Mouse (Mus musculus): ENCODE results near the gene Cplx1. TPM values are rescaled to one million over a fixed set of nuclear protein-coding genes. Genes with fewer than 3 reads are reported as not detected.

Gene Cplx1
- polyA plus RNA-seq (2015; fragmentation: Nextera tagmentation; extraction: Ambion mirVana) = 0.57 and 0.98 TPM in 2 replicates

GRCm38 (mm10) chr5:108549489-108550206, at the start of gene Cplx1:
Cplx1 (minus strand) TSS chr5:108550024.
- peak within 1 kb of the TSS; percentile 52 for H3K4me2 ChIP-seq
- H3K4me1 ChIP-seq = peaks cover 9% of the 10 kb centered on the region; the same call in 1 of the 2 replicates
- peak; percentile 63; the same call in 1 of the 2 replicates for ATAC-seq (ENCODE audit: borderline replicate concordance, extremely low read depth, low FRiP score, low TSS enrichment)
- 1% methylated on average over 56 of the region's 56 CpGs for WGBS
- H3K27ac ChIP-seq = no peak within 1 kb of the TSS
- peaks cover 31% of the 10 kb centered on the region for H3K27me3 ChIP-seq
- H3K4me3 ChIP-seq = peak within 1 kb of the TSS; percentile 16; the same call in 1 of the 2 replicates
- no peaks in the 10 kb centered on the region for H3K9me3 ChIP-seq
- H3K9ac ChIP-seq = no peak within 1 kb of the TSS
- H3K36me3 ChIP-seq = no peaks in the 10 kb centered on the region

GRCm38 (mm10) chr5:108581361-108581891, 31.6 kb upstream of the Cplx1 start:
- WGBS = 91% methylated on average over 3 of the region's 3 CpGs
- no peak for ATAC-seq (ENCODE audit: borderline replicate concordance, extremely low read depth, low FRiP score, low TSS enrichment)
- peaks cover 66% of the 10 kb centered on the region for H3K36me3 ChIP-seq

GRCm38 (mm10) chr5:108573054-108573453, 23.2 kb upstream of the Cplx1 start:
- H3K9ac ChIP-seq = no peak overlapping the region
- no peaks in the 10 kb centered on the region for H3K4me1 ChIP-seq
- H3K4me2 ChIP-seq = no peak overlapping the region
- H3K27ac ChIP-seq = no peak overlapping the region
- 90% methylated on average over 6 of the region's 6 CpGs for WGBS
- no peaks in the 10 kb centered on the region for H3K27me3 ChIP-seq
- H3K4me3 ChIP-seq = no peak overlapping the region
- H3K9me3 ChIP-seq = no peaks in the 10 kb centered on the region
- no peak for ATAC-seq (ENCODE audit: borderline replicate concordance, extremely low read depth, low FRiP score, low TSS enrichment)
- peaks cover 79% of the 10 kb centered on the region for H3K36me3 ChIP-seq

More at GRCm38 (mm10) chr5:108581361-108581891, 31.6 kb upstream of the Cplx1 start:
- Histone ChIP-seq H3K27ac (no peak overlapping the region), H3K4me1 (no peaks in the 10 kb centered on the region), H3K4me3 (no peak overlapping the region), H3K27me3 (no peaks in the 10 kb centered on the region), H3K4me2 (no peak overlapping the region), H3K9me3 (no peaks in the 10 kb centered on the region), H3K9ac (no peak overlapping the region)

- Histone ChIP-seq H3K4me3 (no peak overlapping the region), H3K4me1 (no peaks in the 10 kb centered on the region), H3K9me3 (no peaks in the 10 kb centered on the region), H3K9ac (no peak overlapping the region), H3K27ac (no peak overlapping the region), H3K36me3 (peaks cover 69% of the 10 kb centered on the region), H3K27me3 (no peaks in the 10 kb centered on the region), H3K4me2 (no peak overlapping the region)
- ATAC-seq (ENCODE audit: borderline replicate concordance, extremely low read depth, low FRiP score, low TSS enrichment) = no peak
- 85% methylated on average over 1 of the region's 1 CpGs for WGBS
Measured at GRCm38 (mm10) chr5:108570991-108571390, 21.2 kb upstream of the Cplx1 start.

- Histone ChIP-seq H3K9me3 (no peaks in the 10 kb centered on the region), H3K4me3 (no peak overlapping the region), H3K36me3 (peaks cover 43% of the 10 kb centered on the region), H3K4me1 (no peaks in the 10 kb centered on the region), H3K4me2 (no peak overlapping the region), H3K27ac (no peak overlapping the region), H3K27me3 (no peaks in the 10 kb centered on the region), H3K9ac (no peak overlapping the region)
- 82% methylated on average over 2 of the region's 2 CpGs for WGBS
- no peak for ATAC-seq (ENCODE audit: borderline replicate concordance, extremely low read depth, low FRiP score, low TSS enrichment)
Measured at GRCm38 (mm10) chr5:108567104-108567503, 17.3 kb upstream of the Cplx1 start.

GRCm38 (mm10) chr5:108566523-108566922, 16.7 kb upstream of the Cplx1 start:
- no peak for ATAC-seq (ENCODE audit: borderline replicate concordance, extremely low read depth, low FRiP score, low TSS enrichment)
- no peak overlapping the region for H3K4me3 ChIP-seq
- peaks cover 37% of the 10 kb centered on the region for H3K36me3 ChIP-seq
- H3K27me3 ChIP-seq = no peaks in the 10 kb centered on the region
- H3K4me1 ChIP-seq = no peaks in the 10 kb centered on the region
- no peak overlapping the region for H3K9ac ChIP-seq
- no peak overlapping the region for H3K4me2 ChIP-seq
- H3K27ac ChIP-seq = no peak overlapping the region
- WGBS = 85% methylated on average over 4 of the region's 4 CpGs
- no peaks in the 10 kb centered on the region for H3K9me3 ChIP-seq

- Histone ChIP-seq H3K4me1 (no peaks in the 10 kb centered on the region), H3K4me2 (no peak overlapping the region), H3K4me3 (no peak overlapping the region), H3K9ac (no peak overlapping the region), H3K27ac (no peak overlapping the region), H3K9me3 (no peaks in the 10 kb centered on the region), H3K36me3 (peaks cover 26% of the 10 kb centered on the region), H3K27me3 (no peaks in the 10 kb centered on the region)
- ATAC-seq (ENCODE audit: borderline replicate concordance, extremely low read depth, low FRiP score, low TSS enrichment) = no peak
- 93% methylated on average over 2 of the region's 2 CpGs for WGBS
Measured at GRCm38 (mm10) chr5:108565381-108565780, 15.6 kb upstream of the Cplx1 start.

- H3K27ac ChIP-seq = no peak overlapping the region
- H3K9ac ChIP-seq = no peak overlapping the region
- no peaks in the 10 kb centered on the region for H3K9me3 ChIP-seq
- H3K4me2 ChIP-seq = no peak overlapping the region
- H3K4me1 ChIP-seq = no peaks in the 10 kb centered on the region
- peaks cover 17% of the 10 kb centered on the region for H3K36me3 ChIP-seq
- WGBS = 69% methylated on average over 3 of the region's 3 CpGs
- no peaks in the 10 kb centered on the region for H3K27me3 ChIP-seq
- no peak overlapping the region for H3K4me3 ChIP-seq
- no peak for ATAC-seq (ENCODE audit: borderline replicate concordance, extremely low read depth, low FRiP score, low TSS enrichment)
Measured at GRCm38 (mm10) chr5:108564346-108564745, 14.5 kb upstream of the Cplx1 start.

- Histone ChIP-seq H3K4me3 (no peak overlapping the region), H3K4me2 (no peak overlapping the region), H3K27me3 (no peaks in the 10 kb centered on the region), H3K9me3 (no peaks in the 10 kb centered on the region), H3K4me1 (no peaks in the 10 kb centered on the region), H3K9ac (no peak overlapping the region), H3K27ac (no peak overlapping the region), H3K36me3 (no peaks in the 10 kb centered on the region)
- no peak for ATAC-seq (ENCODE audit: borderline replicate concordance, extremely low read depth, low FRiP score, low TSS enrichment)
- 78% methylated on average over 2 of the region's 2 CpGs for WGBS
Measured at GRCm38 (mm10) chr5:108562483-108562882, 12.7 kb upstream of the Cplx1 start.

- Histone ChIP-seq H3K9ac (no peak overlapping the region), H3K27me3 (no peaks in the 10 kb centered on the region), H3K4me1 (no peaks in the 10 kb centered on the region), H3K27ac (no peak overlapping the region), H3K9me3 (no peaks in the 10 kb centered on the region), H3K36me3 (no peaks in the 10 kb centered on the region), H3K4me3 (no peak overlapping the region), H3K4me2 (no peak overlapping the region)
- WGBS = 77% methylated on average over 4 of the region's 4 CpGs
- ATAC-seq (ENCODE audit: borderline replicate concordance, extremely low read depth, low FRiP score, low TSS enrichment) = no peak
Measured at GRCm38 (mm10) chr5:108556986-108557385, 7.2 kb upstream of the Cplx1 start.

GRCm38 (mm10) chr5:108554041-108554440, 4.2 kb upstream of the Cplx1 start:
- Histone ChIP-seq H3K4me3 (no peak overlapping the region), H3K36me3 (no peaks in the 10 kb centered on the region), H3K27ac (no peak overlapping the region), H3K9me3 (no peaks in the 10 kb centered on the region), H3K9ac (no peak overlapping the region), H3K27me3 (peaks cover 26% of the 10 kb centered on the region), H3K4me2 (no peak overlapping the region), H3K4me1 (peaks cover 9% of the 10 kb centered on the region; the same call in 1 of the 2 replicates)
- ATAC-seq (ENCODE audit: borderline replicate concordance, extremely low read depth, low FRiP score, low TSS enrichment) = no peak
- WGBS = 50% methylated on average over 1 of the region's 1 CpGs

- WGBS = 1% methylated on average over 16 of the region's 16 CpGs
- H3K9ac ChIP-seq = no peak overlapping the region
- no peaks in the 10 kb centered on the region for H3K36me3 ChIP-seq
- no peak overlapping the region for H3K27ac ChIP-seq
- peaks cover 9% of the 10 kb centered on the region; the same call in 1 of the 2 replicates for H3K4me1 ChIP-seq
- H3K4me3 ChIP-seq = peak overlapping the region; percentile 16; the same call in 1 of the 2 replicates
- H3K4me2 ChIP-seq = peak overlapping the region; percentile 52
- 0 out of 2 replicates have a peak, but pooled peaks have one; percentile 16 for ATAC-seq (ENCODE audit: borderline replicate concordance, extremely low read depth, low FRiP score, low TSS enrichment)
- peaks cover 31% of the 10 kb centered on the region for H3K27me3 ChIP-seq
- H3K9me3 ChIP-seq = no peaks in the 10 kb centered on the region
Measured at GRCm38 (mm10) chr5:108550207-108550594, 377 bp upstream of the Cplx1 start.
